Mouse (Mus musculus): ENCODE data around the gene Atp1b1. TPM values are rescaled to one million over a fixed set of nuclear protein-coding genes. Genes with fewer than 3 reads are reported as not detected.

The Atp1b1 gene
- polyA plus RNA-seq, 1 experiment from 2014 or later = 132 TPM

DNA sequence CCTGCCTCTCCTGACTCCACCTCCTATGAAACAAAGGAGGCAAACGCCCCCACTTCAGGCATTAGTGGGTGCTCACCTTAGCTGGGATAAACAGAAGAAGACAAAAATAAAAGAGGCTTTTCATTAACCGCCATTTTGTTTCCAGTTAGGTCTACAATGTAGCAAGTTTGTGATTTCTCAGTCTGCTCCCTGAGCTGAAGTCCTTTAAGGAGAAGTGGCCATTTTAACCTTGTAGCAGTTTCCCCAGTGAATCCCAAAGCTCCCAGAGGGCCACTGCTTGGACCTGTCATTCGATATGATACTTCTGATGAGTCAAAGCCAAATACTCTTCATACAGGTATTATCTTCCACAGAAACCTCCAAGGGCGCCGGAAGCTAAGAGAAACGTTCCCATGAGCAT is 10.6 kb downstream of the Atp1b1 start:
- no peak overlapping the region for H3K27ac ChIP-seq (ENCODE audit: low read length)
- 92% methylated on average over 6 of the region's 6 CpGs for WGBS
- no peak overlapping the region for H3K4me3 ChIP-seq (replicated peaks; ENCODE audit: low read length)
- H3K9me3 ChIP-seq (ENCODE audit: control insufficient read depth, low read length) = no peaks in the 10 kb centered on the region
- no peak for ATAC-seq
- H3K27me3 ChIP-seq (replicated peaks; ENCODE audit: control insufficient read depth, insufficient read depth, low read length) = no peaks in the 10 kb centered on the region
- peaks cover 17% of the 10 kb centered on the region for H3K36me3 ChIP-seq (ENCODE audit: control insufficient read depth, insufficient read depth)
- no peaks in the 10 kb centered on the region for H3K4me1 ChIP-seq (replicated peaks; ENCODE audit: control insufficient read depth, insufficient read depth, low read length)
- no peak overlapping the region for H3K9ac ChIP-seq (replicated peaks; ENCODE audit: low read depth, low read length)
- no peak overlapping the region for H3K4me2 ChIP-seq (ENCODE audit: low read length)

GRCm38 (mm10) chr1:164446535-164446934 is 11.6 kb downstream of the Atp1b1 start:
- no peak overlapping the region for H3K4me3 ChIP-seq (replicated peaks; ENCODE audit: low read length)
- 95% methylated on average over 10 of the region's 10 CpGs for WGBS
- H3K9ac ChIP-seq (replicated peaks; ENCODE audit: low read depth, low read length) = no peak overlapping the region
- no peaks in the 10 kb centered on the region for H3K27me3 ChIP-seq (replicated peaks; ENCODE audit: control insufficient read depth, insufficient read depth, low read length)
- H3K4me2 ChIP-seq (ENCODE audit: low read length) = no peak overlapping the region
- no peaks in the 10 kb centered on the region for H3K9me3 ChIP-seq (ENCODE audit: control insufficient read depth, low read length)
- H3K4me1 ChIP-seq (replicated peaks; ENCODE audit: control insufficient read depth, insufficient read depth, low read length) = no peaks in the 10 kb centered on the region
- H3K36me3 ChIP-seq (ENCODE audit: control insufficient read depth, insufficient read depth) = peaks cover 22% of the 10 kb centered on the region
- no peak for ATAC-seq
- no peak overlapping the region for H3K27ac ChIP-seq (ENCODE audit: low read length)

GRCm38 (mm10) chr1:164445620-164446162 is 12.5 kb downstream of the Atp1b1 start:
- Histone ChIP-seq H3K4me2 (ENCODE audit: low read length) (no peak overlapping the region), H3K27ac (ENCODE audit: low read length) (no peak overlapping the region), H3K4me3 (replicated peaks; ENCODE audit: low read length) (no peak overlapping the region), H3K27me3 (replicated peaks; ENCODE audit: control insufficient read depth, insufficient read depth, low read length) (no peaks in the 10 kb centered on the region), H3K36me3 (ENCODE audit: control insufficient read depth, insufficient read depth) (peaks cover 27% of the 10 kb centered on the region), H3K9me3 (ENCODE audit: control insufficient read depth, low read length) (no peaks in the 10 kb centered on the region), H3K9ac (replicated peaks; ENCODE audit: low read depth, low read length) (no peak overlapping the region), H3K4me1 (replicated peaks; ENCODE audit: control insufficient read depth, insufficient read depth, low read length) (no peaks in the 10 kb centered on the region)
- WGBS = 88% methylated on average over 5 of the region's 5 CpGs
- no peak for ATAC-seq

DNA sequence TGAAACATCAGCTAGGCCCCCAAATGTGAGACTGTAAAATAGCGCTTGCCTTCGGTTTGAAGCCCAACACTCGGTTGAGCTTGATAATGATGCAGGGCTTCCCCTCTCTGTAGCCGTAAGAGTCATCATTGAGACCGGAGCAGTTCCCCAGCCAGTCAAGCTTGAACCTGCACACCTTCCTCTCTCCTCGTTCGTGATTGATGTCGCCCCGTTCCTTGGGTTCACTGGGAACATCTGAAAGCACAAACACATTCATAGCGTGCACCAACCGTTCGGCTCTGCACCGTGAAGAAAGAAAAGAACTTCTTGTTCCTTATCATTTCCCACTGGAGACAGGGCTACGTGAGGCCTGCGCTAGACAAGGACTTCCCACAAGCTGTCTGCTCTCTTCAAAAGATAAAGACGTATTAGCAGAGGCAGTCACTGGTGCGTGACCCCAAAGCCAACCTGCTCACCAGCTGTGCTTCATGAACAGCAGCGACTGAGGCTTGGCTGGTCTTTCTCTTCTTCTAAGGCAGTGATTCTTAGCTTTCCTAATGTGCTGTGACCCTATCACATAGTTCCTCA is 16.7 kb downstream of the Atp1b1 start:
- H3K4me1 ChIP-seq (replicated peaks; ENCODE audit: control insufficient read depth, insufficient read depth, low read length) = no peaks in the 10 kb centered on the region
- H3K9ac ChIP-seq (replicated peaks; ENCODE audit: low read depth, low read length) = no peak overlapping the region
- H3K36me3 ChIP-seq (ENCODE audit: control insufficient read depth, insufficient read depth) = peaks cover 44% of the 10 kb centered on the region
- ATAC-seq = no peak
- H3K9me3 ChIP-seq (ENCODE audit: control insufficient read depth, low read length) = no peaks in the 10 kb centered on the region
- no peak overlapping the region for H3K4me3 ChIP-seq (replicated peaks; ENCODE audit: low read length)
- 75% methylated on average over 18 of the region's 18 CpGs for WGBS
- H3K27ac ChIP-seq (ENCODE audit: low read length) = no peak overlapping the region
- no peak overlapping the region for H3K4me2 ChIP-seq (ENCODE audit: low read length)
- H3K27me3 ChIP-seq (replicated peaks; ENCODE audit: control insufficient read depth, insufficient read depth, low read length) = no peaks in the 10 kb centered on the region

- H3K4me3 ChIP-seq (replicated peaks; ENCODE audit: low read length) = no peak overlapping the region
- WGBS = 89% methylated on average over 11 of the region's 11 CpGs
- no peak overlapping the region for H3K4me2 ChIP-seq (ENCODE audit: low read length)
- peaks cover 43% of the 10 kb centered on the region for H3K36me3 ChIP-seq (ENCODE audit: control insufficient read depth, insufficient read depth)
- ATAC-seq = no peak
- H3K27ac ChIP-seq (ENCODE audit: low read length) = no peak overlapping the region
- no peaks in the 10 kb centered on the region for H3K27me3 ChIP-seq (replicated peaks; ENCODE audit: control insufficient read depth, insufficient read depth, low read length)
- no peak overlapping the region for H3K9ac ChIP-seq (replicated peaks; ENCODE audit: low read depth, low read length)
- H3K4me1 ChIP-seq (replicated peaks; ENCODE audit: control insufficient read depth, insufficient read depth, low read length) = no peaks in the 10 kb centered on the region
- H3K9me3 ChIP-seq (ENCODE audit: control insufficient read depth, low read length) = no peaks in the 10 kb centered on the region
Measured at GRCm38 (mm10) chr1:164440708-164441407, 17.3 kb downstream of the Atp1b1 start.

GRCm38 (mm10) chr1:164440230-164440629 is 17.9 kb downstream of the Atp1b1 start:
- H3K9me3 ChIP-seq (ENCODE audit: control insufficient read depth, low read length) = no peaks in the 10 kb centered on the region
- H3K36me3 ChIP-seq (ENCODE audit: control insufficient read depth, insufficient read depth) = peaks cover 43% of the 10 kb centered on the region
- H3K4me1 ChIP-seq (replicated peaks; ENCODE audit: control insufficient read depth, insufficient read depth, low read length) = no peaks in the 10 kb centered on the region
- H3K4me3 ChIP-seq (replicated peaks; ENCODE audit: low read length) = no peak overlapping the region
- no peak overlapping the region for H3K4me2 ChIP-seq (ENCODE audit: low read length)
- 92% methylated on average over 6 of the region's 6 CpGs for WGBS
- H3K27me3 ChIP-seq (replicated peaks; ENCODE audit: control insufficient read depth, insufficient read depth, low read length) = no peaks in the 10 kb centered on the region
- H3K9ac ChIP-seq (replicated peaks; ENCODE audit: low read depth, low read length) = no peak overlapping the region
- no peak overlapping the region for H3K27ac ChIP-seq (ENCODE audit: low read length)
- ATAC-seq = no peak

GRCm38 (mm10) chr1:164436749-164437148 is 21.4 kb downstream of the Atp1b1 start:
- H3K27ac ChIP-seq (ENCODE audit: low read length) = no peak overlapping the region
- ATAC-seq = no peak
- no peak overlapping the region for H3K4me3 ChIP-seq (replicated peaks; ENCODE audit: low read length)
- H3K9ac ChIP-seq (replicated peaks; ENCODE audit: low read depth, low read length) = no peak overlapping the region
- peaks cover 34% of the 10 kb centered on the region for H3K36me3 ChIP-seq (ENCODE audit: control insufficient read depth, insufficient read depth)
- 80% methylated on average over 7 of the region's 7 CpGs for WGBS
- no peaks in the 10 kb centered on the region for H3K9me3 ChIP-seq (ENCODE audit: control insufficient read depth, low read length)
- H3K27me3 ChIP-seq (replicated peaks; ENCODE audit: control insufficient read depth, insufficient read depth, low read length) = no peaks in the 10 kb centered on the region
- H3K4me1 ChIP-seq (replicated peaks; ENCODE audit: control insufficient read depth, insufficient read depth, low read length) = no peaks in the 10 kb centered on the region
- no peak overlapping the region for H3K4me2 ChIP-seq (ENCODE audit: low read length)

- H3K4me1 ChIP-seq (replicated peaks; ENCODE audit: control insufficient read depth, insufficient read depth, low read length) = no peaks in the 10 kb centered on the region
- no peak overlapping the region for H3K9ac ChIP-seq (replicated peaks; ENCODE audit: low read depth, low read length)
- H3K4me3 ChIP-seq (replicated peaks; ENCODE audit: low read length) = no peak overlapping the region
- ATAC-seq = no peak
- WGBS = 94% methylated on average over 6 of the region's 6 CpGs
- no peaks in the 10 kb centered on the region for H3K27me3 ChIP-seq (replicated peaks; ENCODE audit: control insufficient read depth, insufficient read depth, low read length)
- H3K27ac ChIP-seq (ENCODE audit: low read length) = no peak overlapping the region
- H3K4me2 ChIP-seq (ENCODE audit: low read length) = no peak overlapping the region
- peaks cover 14% of the 10 kb centered on the region for H3K36me3 ChIP-seq (ENCODE audit: control insufficient read depth, insufficient read depth)
- no peaks in the 10 kb centered on the region for H3K9me3 ChIP-seq (ENCODE audit: control insufficient read depth, low read length)
Measured at GRCm38 (mm10) chr1:164434049-164434448, 24.1 kb downstream of the Atp1b1 start.

DNA sequence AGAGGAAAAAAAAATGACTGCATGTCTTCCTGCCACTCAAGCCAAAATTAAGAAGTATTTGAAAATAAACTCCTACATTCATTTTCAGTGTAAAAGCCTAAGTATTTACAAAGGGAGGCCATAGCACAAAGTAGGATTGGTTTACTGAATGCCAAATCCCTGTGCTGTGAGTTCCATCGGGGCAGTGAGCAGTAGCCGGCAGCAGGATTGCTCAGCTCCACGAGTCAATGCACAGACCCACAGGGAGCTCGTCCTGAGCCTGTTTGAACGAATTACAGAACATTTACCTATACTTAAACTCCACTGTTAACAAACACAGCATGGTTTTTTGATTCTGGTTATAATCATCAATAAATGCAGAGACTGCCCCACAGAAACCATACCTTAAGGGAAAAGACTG is 25.5 kb downstream of the Atp1b1 start:
- no peak overlapping the region for H3K27ac ChIP-seq (ENCODE audit: low read length)
- no peak overlapping the region for H3K4me2 ChIP-seq (ENCODE audit: low read length)
- H3K27me3 ChIP-seq (replicated peaks; ENCODE audit: control insufficient read depth, insufficient read depth, low read length) = no peaks in the 10 kb centered on the region
- 83% methylated on average over 5 of the region's 5 CpGs for WGBS
- no peaks in the 10 kb centered on the region; the same call in 1 of the 2 replicates for H3K4me1 ChIP-seq (replicated peaks; ENCODE audit: control insufficient read depth, insufficient read depth, low read length)
- H3K4me3 ChIP-seq (replicated peaks; ENCODE audit: low read length) = no peak overlapping the region
- H3K9me3 ChIP-seq (ENCODE audit: control insufficient read depth, low read length) = no peaks in the 10 kb centered on the region
- H3K36me3 ChIP-seq (ENCODE audit: control insufficient read depth, insufficient read depth) = 0 out of 2 replicates have a peak, but pooled peaks cover 5% of the 10 kb centered on the region
- no peak for ATAC-seq
- H3K9ac ChIP-seq (replicated peaks; ENCODE audit: low read depth, low read length) = no peak overlapping the region

Measured in forebrain, embryonic 16.5 days (tissue).